Mouse (Mus musculus) T-helper 1 cell (primary cell): Measurements from ENCODE around the gene Cyb5d1.

Source experiments
- in situ Hi-C: fragments of 300-600 bp; cut with MboI, MseI; formaldehyde crosslinking; loops from one replicate; pipeline ENCODE4 v1.15.1; 2025; ENCODE audit warnings: high pct_unique_total_duplicates

Gene Cyb5d1

GRCm38 (mm10) chr11:69416509-69416908 is 21.1 kb upstream of the Cyb5d1 start:
- in situ Hi-C loops, result loop anchor here (10.0 kb wide), 2 partner anchors 568 to 598 kb away; partner anchors contain the start of genes Acadvl, Ctdnep1, Dlg4 and Elp5

- in situ Hi-C loops, result loop anchor here (10.0 kb wide), 2 partner anchors 569 to 599 kb away; partner anchors contain the start of genes Acadvl, Ctdnep1, Dlg4 and Elp5
Observed at GRCm38 (mm10) chr11:69415668-69416451, 20.4 kb upstream of the Cyb5d1 start.

- in situ Hi-C loops, result loop anchor here (10.0 kb wide), 2 partner anchors 570 to 600 kb away; partner anchors contain the start of genes Acadvl, Ctdnep1, Dlg4 and Elp5
Observed at GRCm38 (mm10) chr11:69415327-69415667, 19.9 kb upstream of the Cyb5d1 start.

GRCm38 (mm10) chr11:69414421-69415326 is 19.2 kb upstream of the Cyb5d1 start:
- in situ Hi-C loops, result loop anchor here (10.0 kb wide), 2 partner anchors 570 to 600 kb away; partner anchors contain the start of genes Acadvl, Ctdnep1, Dlg4 and Elp5

GRCm38 (mm10) chr11:69413221-69414181 is 18.1 kb upstream of the Cyb5d1 start, which contains the start of gene Kdm6b:
Kdm6b (minus strand) TSS chr11:69413675.
- in situ Hi-C loops, result loop anchor here (10.0 kb wide), 2 partner anchors 571 to 601 kb away; partner anchors contain the start of genes Acadvl, Ctdnep1, Dlg4 and Elp5

- in situ Hi-C loops, result loop anchor here (10.0 kb wide), 2 partner anchors 572 to 602 kb away; partner anchors contain the start of genes Acadvl, Ctdnep1, Dlg4 and Elp5
Observed at GRCm38 (mm10) chr11:69412548-69412947, 17.1 kb upstream of the Cyb5d1 start.

- in situ Hi-C loops, result loop anchor here (10.0 kb wide), 2 partner anchors 573 to 603 kb away; partner anchors contain the start of genes Acadvl, Ctdnep1, Dlg4 and Elp5
Observed at GRCm38 (mm10) chr11:69411538-69412203, 16.2 kb upstream of the Cyb5d1 start.

GRCm38 (mm10) chr11:69411073-69411535 is 15.7 kb upstream of the Cyb5d1 start:
- in situ Hi-C loops, result loop anchor here (10.0 kb wide), 2 partner anchors 574 to 604 kb away; partner anchors contain the start of genes Acadvl, Ctdnep1, Dlg4 and Elp5

GRCm38 (mm10) chr11:69410310-69411072 is 15.1 kb upstream of the Cyb5d1 start:
- in situ Hi-C loops, result loop anchor here (10.0 kb wide), 2 partner anchors 574 to 604 kb away; partner anchors contain the start of genes Acadvl, Ctdnep1, Dlg4 and Elp5

- in situ Hi-C loops, result loop anchor here (10.0 kb wide), 2 partner anchors 575 to 605 kb away; partner anchors contain the start of genes Acadvl, Ctdnep1, Dlg4 and Elp5
Observed at GRCm38 (mm10) chr11:69410045-69410309, 14.5 kb upstream of the Cyb5d1 start.

- in situ Hi-C loops, result loop anchor here (10.0 kb wide), 2 partner anchors 575 to 605 kb away; partner anchors contain the start of genes Acadvl, Ctdnep1, Dlg4 and Elp5
Observed at GRCm38 (mm10) chr11:69409378-69410044, 14.1 kb upstream of the Cyb5d1 start.

- in situ Hi-C loops, result no loop called here
Observed at GRCm38 (mm10) chr11:69408541-69409377, 13.3 kb upstream of the Cyb5d1 start.

- in situ Hi-C loops, result no loop called here
Observed at GRCm38 (mm10) chr11:69407724-69408004, 12.2 kb upstream of the Cyb5d1 start.

- in situ Hi-C loops, result no loop called here
Observed at GRCm38 (mm10) chr11:69406867-69407723, 11.7 kb upstream of the Cyb5d1 start.

GRCm38 (mm10) chr11:69406282-69406681 is 10.9 kb upstream of the Cyb5d1 start:
- in situ Hi-C loops, result no loop called here

- in situ Hi-C loops, result no loop called here
Observed at GRCm38 (mm10) chr11:69405397-69406200, 10.2 kb upstream of the Cyb5d1 start.
